Mouse (Mus musculus) Patski (cell line): Measurements from ENCODE around the gene Atp12a. TPM values are rescaled to one million over a fixed set of nuclear protein-coding genes. Genes with fewer than 3 reads are reported as not detected.

ENCODE experiments used
- ATAC-seq: fragments of 100-300 bp; one replicate; pipeline ENCODE4 v1.8.0; 2021
- CTCF ChIA-PET: fragments of 350-600 bp; sonication (Branson Sonifier 250); formaldehyde crosslinking; loops from one replicate; lab custom pipeline; 2022; ENCODE audit warnings: inconsistent platforms; lab: Charles Lee
- POLR2A ChIA-PET: fragments of 350-600 bp; sonication (Branson Sonifier 250); formaldehyde crosslinking; loops from one replicate; lab custom pipeline; 2022; ENCODE audit warnings: antibody characterized with exemption, inconsistent platforms; lab: Charles Lee
- DNase-seq: peaks from one replicate; pipeline ENCODE4 v3.0.0-alpha.2; 2011; ENCODE audit warnings: low read depth, low spot score
- H3K27me3 ChIP-seq: fragments of 371-371 bp; one replicate; pipeline ENCODE4 v1.5.1; 2021
- CTCF ChIP-seq: fragments of 100-300 bp; IDR thresholded peaks from one replicate; pipeline ENCODE4 v1.5.1; 2021
- in situ Hi-C: fragments of 300-500 bp; cut with MboI; formaldehyde crosslinking; loops from 3 replicates; pipeline ENCODE4 v1.11.1; 2018; ENCODE audit warnings: low pct_unique_long_range_greater_than_20kb, mixed read lengths
- polyA plus RNA-seq: library from polyadenylated mRNA; unstranded; gene quantifications from one replicate; pipeline ENCODE4 v1.2.3, GENCODE M21; 2021

Gene Atp12a
- polyA plus RNA-seq, 1 experiment from 2014 or later, result not detected

- in situ Hi-C loops, result loop anchor here (25.0 kb wide), 1 partner anchor 687 kb away; the partner anchor contains the start of gene Gja3
- POLR2A ChIA-PET, result no interaction called here
- ATAC-seq, result no peak
- DNase-seq, result peak; percentile 25
- CTCF ChIA-PET, result interaction anchor here (0.6 to 1.9 kb wide), 7 partner anchors 11 to 129 kb away, joined by 3 to 6 read pairs (median 4); partner anchors contain the start of gene Atp12a
- peak; percentile 81 for TF ChIP-seq CTCF
- peaks cover 8% of the 10 kb centered on the region for H3K27me3 ChIP-seq
Measured at GRCm38 (mm10) chr14:56375731-56376130, 10.9 kb downstream of the Atp12a start.

DNA sequence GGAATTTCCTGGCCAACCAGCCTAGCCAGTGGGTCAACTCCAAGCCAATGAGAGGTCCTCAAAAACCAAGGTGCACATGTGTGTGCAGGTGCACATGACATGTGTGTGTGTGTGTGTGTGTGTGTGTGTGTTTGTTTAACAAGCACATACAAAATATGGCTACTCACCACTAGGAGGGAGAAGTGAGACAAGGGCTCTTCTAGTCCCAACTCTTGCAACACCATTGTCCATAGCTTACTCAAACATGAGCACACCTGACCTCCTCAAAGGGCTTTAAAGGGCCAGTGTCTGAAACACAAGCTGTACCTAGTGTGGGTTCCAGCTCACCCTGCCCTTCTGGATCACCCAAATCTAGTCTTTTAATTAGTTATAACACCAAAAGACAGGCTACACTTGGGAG lies 12.9 kb downstream of the Atp12a start:
- POLR2A ChIA-PET, result no interaction called here

GRCm38 (mm10) chr14:56379336-56379735 lies 14.5 kb downstream of the Atp12a start:
- DNase-seq (peak; percentile 19), ATAC-seq (peak; percentile 58)
- TF ChIP-seq CTCF, result no peak
- CTCF ChIA-PET, result no interaction called here
- POLR2A ChIA-PET, result no interaction called here
- in situ Hi-C loops, result loop anchor here (25.0 kb wide), 1 partner anchor 683 kb away; the partner anchor contains the start of gene Gja3
- no peaks in the 10 kb centered on the region for H3K27me3 ChIP-seq

More for the DNA sequence above, 12.9 kb downstream of the Atp12a start:
- peak; percentile 14 for TF ChIP-seq CTCF
- CTCF ChIA-PET, result no interaction called here
- ATAC-seq (no peak), DNase-seq (no peak)
- in situ Hi-C loops, result loop anchor here (25.0 kb wide), 1 partner anchor 685 kb away; the partner anchor contains the start of gene Gja3
- H3K27me3 ChIP-seq, result peaks cover 3% of the 10 kb centered on the region

GRCm38 (mm10) chr14:56382366-56382765 lies 17.5 kb downstream of the Atp12a start:
- CTCF ChIA-PET, result no interaction called here
- H3K27me3 ChIP-seq, result no peaks in the 10 kb centered on the region
- POLR2A ChIA-PET, result no interaction called here
- in situ Hi-C loops, result loop anchor here (25.0 kb wide), 1 partner anchor 680 kb away; the partner anchor contains the start of gene Gja3
- ATAC-seq (no peak), DNase-seq (no peak)
- TF ChIP-seq CTCF, result no peak

DNA sequence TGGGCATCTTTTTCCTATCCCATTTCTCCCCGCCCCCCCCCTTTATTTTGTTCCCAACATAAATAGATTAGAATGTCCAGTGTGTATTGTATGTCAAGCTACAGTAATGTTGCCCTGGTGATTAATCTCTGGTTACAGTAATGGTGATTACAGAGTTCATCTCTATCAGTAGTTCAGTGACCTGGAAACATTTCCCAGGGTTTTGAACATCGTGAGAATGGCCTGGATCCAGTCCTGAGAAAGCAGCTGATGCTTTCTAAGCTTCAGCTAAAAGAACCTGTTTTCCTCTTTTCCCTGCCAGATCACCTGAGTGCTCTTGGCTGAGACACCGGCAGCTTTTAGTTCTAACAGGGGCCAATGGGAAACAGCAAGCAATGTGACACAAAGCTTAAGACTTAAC lies 25.4 kb downstream of the Atp12a start:
- ATAC-seq (no peak), DNase-seq (no peak)
- ChIA-PET POLR2A (interaction anchor here (0.7 kb wide), 1 partner anchor 137 kb away, joined by 3 read pairs; no protein-coding TSS in a partner anchor), CTCF (interaction anchor here (0.8 kb wide), 1 partner anchor 15 kb away, joined by 3 read pairs; no protein-coding TSS in a partner anchor)
- TF ChIP-seq CTCF, result no peak
- peaks cover 6% of the 10 kb centered on the region for H3K27me3 ChIP-seq
- in situ Hi-C loops, result loop anchor here (25.0 kb wide), 1 partner anchor 672 kb away; the partner anchor contains the start of gene Gja3

- CTCF ChIA-PET, result no interaction called here
- DNase-seq, result no peak
- TF ChIP-seq CTCF, result no peak
- POLR2A ChIA-PET, result no interaction called here
- in situ Hi-C loops, result loop anchor here (25.0 kb wide), 1 partner anchor 668 kb away; the partner anchor contains the start of gene Gja3
- peaks cover 9% of the 10 kb centered on the region for H3K27me3 ChIP-seq
- ATAC-seq, result no peak
Measured at GRCm38 (mm10) chr14:56393704-56394312, 28.9 kb downstream of the Atp12a start.

DNA sequence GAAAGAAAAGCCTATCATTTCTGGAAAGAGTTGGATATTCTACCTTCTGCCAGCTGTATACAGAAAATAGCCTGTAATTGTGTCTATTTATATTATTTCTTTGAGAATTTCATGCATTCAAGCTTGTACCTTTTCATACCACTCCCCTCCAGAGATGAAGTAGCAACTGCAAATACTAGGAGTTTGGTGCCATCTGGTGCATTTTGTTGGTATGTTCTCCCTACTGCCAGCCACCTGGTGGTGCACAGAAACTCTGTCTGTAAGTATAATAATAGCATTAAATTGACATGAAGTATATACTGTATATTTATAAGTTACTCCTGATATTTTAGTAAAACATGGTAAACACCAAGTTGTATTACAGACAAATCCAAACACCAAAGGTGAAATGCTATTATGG lies 33.1 kb downstream of the Atp12a start:
- ATAC-seq (no peak), DNase-seq (no peak)
- in situ Hi-C loops, result loop anchor here (25.0 kb wide), 1 partner anchor 664 kb away; the partner anchor contains the start of gene Gja3
- peaks cover 17% of the 10 kb centered on the region for H3K27me3 ChIP-seq
- ChIA-PET POLR2A (no interaction called here), CTCF (interaction anchor here (0.8 kb wide), 1 partner anchor 23 kb away, joined by 3 read pairs; no protein-coding TSS in a partner anchor)
- TF ChIP-seq CTCF, result peak; percentile 59

GRCm38 (mm10) chr14:56402311-56403071 lies 37.6 kb downstream of the Atp12a start, which contains the start of gene Rnf17:
Gene Rnf17, plus strand, starts transcription at chr14:56402581.
- no peak for TF ChIP-seq CTCF
- ATAC-seq, result no peak
- DNase-seq, result no peak
- peaks cover 44% of the 10 kb centered on the region for H3K27me3 ChIP-seq
- in situ Hi-C loops, result no loop called here
- POLR2A ChIA-PET, result no interaction called here
- CTCF ChIA-PET, result no interaction called here

DNA sequence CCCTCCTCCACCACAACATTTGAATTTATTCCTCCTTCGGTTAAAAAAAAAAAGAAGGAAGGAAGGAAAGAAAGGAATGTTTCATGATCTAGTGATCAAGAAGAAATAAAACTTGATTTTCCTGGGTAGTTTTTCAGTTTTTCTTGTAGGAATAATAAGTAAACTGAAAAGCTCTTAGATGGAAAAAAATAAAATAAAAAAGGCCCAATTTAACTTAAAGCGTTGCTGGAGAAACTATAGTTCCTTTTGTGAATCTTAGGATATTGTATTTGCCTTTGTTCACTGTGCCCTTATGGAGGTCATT lies 38.2 kb downstream of the Atp12a start:
- in situ Hi-C loops, result no loop called here
- no peak for DNase-seq
- TF ChIP-seq CTCF, result no peak
- no peak for ATAC-seq
- ChIA-PET CTCF (no interaction called here), POLR2A (no interaction called here)
- peaks cover 46% of the 10 kb centered on the region for H3K27me3 ChIP-seq

Other genes with a start within 250 kb of the Atp12a start
- 59.1 TPM for gene Gzme, start 244.4 kb upstream of the Atp12a start, polyA plus RNA-seq
- 4.2 TPM for gene Gzmd, start 232.5 kb upstream of the Atp12a start, polyA plus RNA-seq
- 5.3 TPM for gene Gzmg, start 205.5 kb upstream of the Atp12a start, polyA plus RNA-seq
- gene Gzmn, start 190.5 kb upstream of the Atp12a start, polyA plus RNA-seq, result 0.06 TPM
- gene Gzmf, start 153.7 kb upstream of the Atp12a start, polyA plus RNA-seq, result 2.8 TPM
- gene Gzmc, start 130.4 kb upstream of the Atp12a start, polyA plus RNA-seq, result not detected
- 0.06 TPM for gene Gzmb, start 102.8 kb upstream of the Atp12a start, polyA plus RNA-seq
- not detected for gene Rnf17, start 37.5 kb downstream of the Atp12a start, polyA plus RNA-seq
- 13.1 TPM for gene Cenpj, start 210.4 kb downstream of the Atp12a start, polyA plus RNA-seq
- gene Parp4, start 210.6 kb downstream of the Atp12a start, polyA plus RNA-seq, result 28.3 TPM